Mouse (Mus musculus) lung, postnatal 0 days (tissue): ENCODE measurements at regions not wholly inside any gene's neighbourhood (a gene's known extent, or its start where the extent isn't known, plus 50 kb on each side); places are given as distances from the start of the nearest gene placed in this dataset.

ENCODE experiments used
- ATAC-seq: fragments of 200-750 bp; cut with Nextera tagmentation; 2 replicates; pipeline ENCODE4 v1.8.0; 2017; ENCODE audit warnings: moderate library complexity
- DNase-seq: peaks from one replicate; pipeline ENCODE4 v3.0.0-alpha.2; 2016; ENCODE audit warnings: low spot score
- H3K27ac ChIP-seq: fragments of 300-500 bp; sonication (generic); 2 replicates; pipeline ENCODE4 v1.5.1; 2014; ENCODE audit warnings: antibody characterized with exemption, mild to moderate bottlenecking, low read length, mixed read lengths
- H3K27me3 ChIP-seq: fragments of 300-500 bp; sonication (generic); replicated peaks from 2 replicates; pipeline ENCODE4 v1.6.1; 2014; ENCODE audit warnings: low read length, mixed read lengths; ENCODE audit not compliant: insufficient read depth
- H3K36me3 ChIP-seq: fragments of 300-500 bp; sonication (generic); 2 replicates; pipeline ENCODE4 v1.6.1; 2014; ENCODE audit warnings: low read length, mixed read lengths; ENCODE audit not compliant: insufficient read depth
- H3K4me1 ChIP-seq: fragments of 300-500 bp; sonication (generic); 2 replicates; pipeline ENCODE4 v1.6.1; 2014; ENCODE audit warnings: antibody characterized with exemption, low read depth, low read length, mixed read lengths; ENCODE audit not compliant: insufficient read depth
- H3K4me2 ChIP-seq: fragments of 300-500 bp; sonication (generic); replicated peaks from 2 replicates; pipeline ENCODE4 v1.6.1; 2014; ENCODE audit warnings: low read depth, mild to moderate bottlenecking, low read length, moderate library complexity, mixed read lengths
- H3K4me3 ChIP-seq: fragments of 300-500 bp; sonication (generic); 2 replicates; pipeline ENCODE4 v1.5.1; 2014; ENCODE audit warnings: low read depth, low read length
- H3K9ac ChIP-seq: fragments of 300-500 bp; sonication (generic); replicated peaks from 2 replicates; pipeline ENCODE4 v1.6.1; 2014; ENCODE audit warnings: low read depth, mild to moderate bottlenecking
- H3K9me3 ChIP-seq: fragments of 300-500 bp; sonication (generic); 2 replicates; pipeline ENCODE4 v1.6.1; 2016; ENCODE audit warnings: low read length, mixed read lengths
- CTCF ChIP-seq: IDR thresholded peaks from 2 replicates; pipeline ENCODE4 v1.5.1; 2016; ENCODE audit warnings: antibody characterized with exemption, mild to moderate bottlenecking
- EP300 ChIP-seq: IDR thresholded peaks from 2 replicates; pipeline ENCODE4 v1.6.1; 2016; ENCODE audit warnings: antibody characterized with exemption, mild to moderate bottlenecking, control low read depth
- WGBS: fragments of 180-500 bp; shearing (Covaris S2); extraction: QIAGEN DNeasy Blood & Tissue Kit; methylation state at CpG from one replicate; pipeline ENCODE4 v1.1.7; 2014; 5-methylcytosine and 5-hydroxymethylcytosine counted together

- H3K27me3 ChIP-seq, result no peaks in the 10 kb centered on the region
- H3K4me2 ChIP-seq, result no peak overlapping the region
- H3K4me1 ChIP-seq, result no peaks in the 10 kb centered on the region
- DNase-seq, result no peak
- WGBS, result 75% methylated on average over 7 of the region's 7 CpGs
- no peaks in the 10 kb centered on the region for H3K36me3 ChIP-seq
- no peaks in the 10 kb centered on the region for H3K9me3 ChIP-seq
- H3K27ac ChIP-seq, result no peak overlapping the region
- H3K9ac ChIP-seq, result no peak overlapping the region
- no peak for TF ChIP-seq EP300
- no peak for TF ChIP-seq CTCF
- ATAC-seq, result no peak
- H3K4me3 ChIP-seq, result no peak overlapping the region
Measured at GRCm38 (mm10) chrX:11646681-11647526, 319.3 kb downstream of the H2al1j start.

DNA sequence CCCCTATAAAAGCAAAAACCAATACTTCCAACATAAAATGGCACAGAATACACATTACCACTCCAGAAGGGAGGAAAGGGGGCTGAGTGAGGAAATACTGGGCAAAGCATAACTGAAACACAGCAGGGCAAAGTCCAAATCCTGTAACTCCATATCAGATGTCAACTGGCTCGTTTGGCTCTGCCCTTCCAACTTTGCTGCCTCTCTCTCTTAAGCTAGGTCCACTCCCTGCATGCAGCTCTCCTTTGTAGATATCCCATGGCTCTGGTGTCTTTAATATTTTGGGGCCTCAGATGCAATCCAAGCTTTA lies 319.9 kb downstream of the H2al1j start:
- no peak for TF ChIP-seq CTCF
- TF ChIP-seq EP300, result no peak
- no peak overlapping the region for H3K27ac ChIP-seq
- DNase-seq, result no peak
- H3K4me3 ChIP-seq, result no peak overlapping the region
- no peaks in the 10 kb centered on the region for H3K4me1 ChIP-seq
- no peak overlapping the region for H3K4me2 ChIP-seq
- H3K36me3 ChIP-seq, result no peaks in the 10 kb centered on the region
- H3K9me3 ChIP-seq, result no peaks in the 10 kb centered on the region
- no peak for ATAC-seq
- 50% methylated on average over 1 of the region's 1 CpGs for WGBS
- no peaks in the 10 kb centered on the region for H3K27me3 ChIP-seq
- no peak overlapping the region for H3K9ac ChIP-seq

DNA sequence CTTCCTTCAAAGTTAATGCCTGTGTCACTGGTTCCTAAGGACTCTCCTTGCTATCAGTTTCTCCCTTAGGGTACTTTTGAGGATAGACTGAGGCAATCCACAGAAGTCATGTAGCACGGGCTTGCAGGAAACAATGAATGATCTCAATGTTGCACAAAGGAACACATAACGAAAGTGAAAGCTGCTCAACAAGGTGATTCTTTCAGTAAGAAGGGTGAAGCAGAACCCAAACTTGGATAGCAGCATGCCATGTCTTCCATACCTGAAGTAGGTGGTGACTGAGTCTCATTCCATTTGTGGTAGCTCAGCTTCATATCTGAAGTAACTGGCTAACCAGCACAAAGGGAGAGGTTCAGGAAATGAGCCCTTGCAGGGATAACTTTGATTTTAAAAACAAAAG lies 325.7 kb downstream of the H2al1j start:
- TF ChIP-seq EP300, result no peak
- TF ChIP-seq CTCF, result no peak
- no peaks in the 10 kb centered on the region for H3K9me3 ChIP-seq
- H3K4me3 ChIP-seq, result no peak overlapping the region
- no peaks in the 10 kb centered on the region for H3K36me3 ChIP-seq
- no peak overlapping the region for H3K9ac ChIP-seq
- DNase-seq, result no peak
- H3K4me1 ChIP-seq, result no peaks in the 10 kb centered on the region
- ATAC-seq, result no peak
- no peak overlapping the region for H3K4me2 ChIP-seq
- 71% methylated on average over 2 of the region's 2 CpGs for WGBS
- H3K27ac ChIP-seq, result no peak overlapping the region
- H3K27me3 ChIP-seq, result no peaks in the 10 kb centered on the region

- no peaks in the 10 kb centered on the region for H3K36me3 ChIP-seq
- no peaks in the 10 kb centered on the region for H3K4me1 ChIP-seq
- H3K9ac ChIP-seq, result no peak overlapping the region
- TF ChIP-seq EP300, result no peak
- no peak for TF ChIP-seq CTCF
- no peak overlapping the region for H3K4me3 ChIP-seq
- H3K27me3 ChIP-seq, result no peaks in the 10 kb centered on the region
- no peaks in the 10 kb centered on the region for H3K9me3 ChIP-seq
- no peak overlapping the region for H3K27ac ChIP-seq
- H3K4me2 ChIP-seq, result no peak overlapping the region
- ATAC-seq, result no peak
- no peak for DNase-seq
- WGBS, result 74% methylated on average over 5 of the region's 5 CpGs
Measured at GRCm38 (mm10) chrX:11654976-11655375, 327.4 kb downstream of the H2al1j start.

- 67% methylated on average over 6 of the region's 6 CpGs for WGBS
- no peak overlapping the region for H3K9ac ChIP-seq
- H3K4me1 ChIP-seq, result no peaks in the 10 kb centered on the region
- H3K9me3 ChIP-seq, result no peaks in the 10 kb centered on the region
- DNase-seq, result no peak
- no peak overlapping the region for H3K4me2 ChIP-seq
- no peak for ATAC-seq
- TF ChIP-seq CTCF, result no peak
- TF ChIP-seq EP300, result no peak
- H3K27me3 ChIP-seq, result no peaks in the 10 kb centered on the region
- no peaks in the 10 kb centered on the region for H3K36me3 ChIP-seq
- no peak overlapping the region for H3K27ac ChIP-seq
- H3K4me3 ChIP-seq, result no peak overlapping the region
Measured at GRCm38 (mm10) chrX:11655466-11655865, 327.8 kb downstream of the H2al1j start.

DNA sequence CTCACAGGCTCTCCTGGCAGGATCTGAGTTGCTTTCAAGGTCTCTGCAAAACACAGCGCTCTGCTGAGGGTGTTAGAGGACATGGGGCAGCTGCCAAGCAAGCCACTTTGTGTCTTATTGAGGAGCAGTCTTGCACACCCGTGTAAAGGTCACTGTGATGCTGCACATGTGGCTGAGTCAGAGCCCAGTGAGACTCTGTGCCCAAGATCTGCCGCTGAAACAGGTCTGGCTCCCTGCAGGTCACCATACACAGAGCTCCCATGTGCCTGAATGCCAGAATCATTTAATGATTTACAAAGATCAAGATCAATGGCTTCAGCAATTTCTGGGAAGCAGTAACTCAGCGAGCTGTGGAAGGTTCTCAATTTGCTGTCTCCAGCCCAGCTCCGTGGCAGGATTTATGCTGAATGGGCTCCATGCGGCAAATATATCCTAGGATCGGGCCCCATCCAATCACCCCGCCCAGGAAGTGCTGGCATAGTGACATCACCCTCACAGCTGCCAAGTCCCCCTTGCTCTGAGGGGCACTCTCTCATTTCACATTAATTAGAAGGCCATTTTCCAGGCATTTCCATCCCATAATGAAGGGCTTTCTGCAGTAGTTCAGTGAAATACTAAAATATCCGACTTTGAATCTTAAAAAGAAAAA lies 330.1 kb downstream of the H2al1j start:
- WGBS, result 42% methylated on average over 9 of the region's 9 CpGs
- DNase-seq (peak; percentile 11), ATAC-seq (no peak)
- Histone ChIP-seq H3K9ac (no peak overlapping the region), H3K4me2 (no peak overlapping the region), H3K27me3 (no peaks in the 10 kb centered on the region), H3K27ac (no peak overlapping the region), H3K9me3 (no peaks in the 10 kb centered on the region), H3K36me3 (no peaks in the 10 kb centered on the region), H3K4me3 (no peak overlapping the region), H3K4me1 (no peaks in the 10 kb centered on the region)
- TF ChIP-seq CTCF, result no peak
- TF ChIP-seq EP300, result no peak
